ENCODE assay signal across 25 mouse cellular contexts in the genomic region with DNA sequence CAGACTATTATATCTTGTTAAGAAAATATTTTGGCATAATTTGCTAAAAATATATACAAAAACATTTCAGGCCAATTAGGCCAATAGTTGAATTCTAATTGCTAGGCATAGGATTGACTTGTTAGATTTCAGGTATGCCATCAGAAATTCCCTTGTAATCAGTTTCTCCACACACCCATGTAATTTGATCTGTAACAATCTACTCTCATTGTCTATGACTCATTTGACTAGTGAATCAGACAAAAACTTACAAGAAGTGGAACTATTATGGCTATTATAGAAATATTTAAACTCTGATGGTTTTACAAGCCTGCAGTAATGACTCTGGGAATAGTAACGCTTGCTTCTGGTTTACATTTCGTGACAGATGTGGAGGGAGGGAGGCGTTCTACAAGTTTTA.
DNase-seq lines count a peak whose midpoint lies in the region; ATAC-seq and TF ChIP-seq lines count a peak whose summit lies in the region.
"Had no signal": no experiment of that assay in that cellular context is flagged by ENCODE, and none has a peak within 500 bp of the region (broad histone marks: within the 10 kb centered on the region; RNA-seq: fewer than 3 reads in every experiment).

No protein-coding gene starts in this region.

- H3K9me3 ChIP-seq in liver, embryonic 12.5 days (replicated peaks): no peaks in the 10 kb centered on the region

- no peak overlapping the region for H3K4me2 ChIP-seq in liver, embryonic 12.5 days

- no peaks in the 10 kb centered on the region for H3K27me3 ChIP-seq in Patski
- no peaks in the 10 kb centered on the region for H3K27me3 ChIP-seq in liver, embryonic 12.5 days (replicated peaks)
- H3K27me3 ChIP-seq: CH12.LX had no signal

- in situ Hi-C loops in Patski (cut with MboI; ENCODE audit: low pct_unique_long_range_greater_than_20kb): no loop called here

- peak overlapping the region; percentile 73 for H3K27ac ChIP-seq in embryonic fibroblast, embryonic 13.5 days (ENCODE audit: insufficient read depth, low read length)
- H3K27ac ChIP-seq in layer of hippocampus, adult 2 months: no peak overlapping the region
- H3K27ac ChIP-seq in liver, embryonic 12.5 days: no peak overlapping the region

- no peak overlapping the region for H3K4me3 ChIP-seq in embryonic fibroblast, embryonic 13.5 days (ENCODE audit: insufficient read depth, low read length)
- H3K4me3 ChIP-seq in layer of hippocampus, adult 2 months: no peak overlapping the region
- H3K4me3 ChIP-seq in lung, adult 2 months (replicated peaks; ENCODE audit: extremely low read depth, low read depth, low read length): no peak overlapping the region
- H3K4me3 ChIP-seq in liver, embryonic 12.5 days: no peak overlapping the region

- POLR2A ChIA-PET in Patski (lab: Charles Lee): no interaction called here

- peak; percentile 58 for ATAC-seq in Patski
- ATAC-seq in liver, embryonic 12.5 days: no peak
- ATAC-seq: activated CD4-positive, CD25-positive, alpha-beta regulatory T cell, adult 4 months; CD4-positive, CD25-positive, alpha-beta regulatory T cell, adult 4 months had no signal

- TF ChIP-seq POLR2A in embryonic fibroblast, embryonic 13.5 days (IDR thresholded peaks at IDR 0.05; ENCODE audit: low read depth, low read length): no peak
- no peak for TF ChIP-seq POLR2A in lung, adult 2 months (IDR thresholded peaks at IDR 0.05; ENCODE audit: borderline replicate concordance, extremely low read depth, low read depth, low read length)

- TF ChIP-seq CTCF in Patski (IDR thresholded peaks at IDR 0.05): no peak
- no peak for TF ChIP-seq CTCF in embryonic fibroblast, embryonic 13.5 days (IDR thresholded peaks at IDR 0.05; ENCODE audit: borderline replicate concordance, insufficient read depth, low read length)
- TF ChIP-seq CTCF in layer of hippocampus, adult 2 months (conservative IDR thresholded peaks at IDR 0.05): no peak
- TF ChIP-seq CTCF in lung, adult 2 months (IDR thresholded peaks at IDR 0.05; ENCODE audit: insufficient read depth, low read length): no peak

- H3K9ac ChIP-seq in liver, embryonic 12.5 days: no peak overlapping the region

- CTCF ChIA-PET in Patski (lab: Charles Lee): interaction anchor here (0.6 kb wide), 1 partner anchor 68 kb away, joined by 3 read pairs; no protein-coding TSS in a partner anchor

- WGBS in lung, adult 2 months: 80% methylated on average over 3 of the region's 3 CpGs
- WGBS in liver, embryonic 12.5 days (ENCODE audit: insufficient replicate concordance): 74% methylated on average over 3 of the region's 3 CpGs

- DNase-seq in Muller cell, postnatal 12 days (ENCODE audit: inconsistent ontology term): peak; percentile 68
- peak; percentile 9 for DNase-seq in NIH3T3 (ENCODE audit: low read depth)
- no peak for DNase-seq in Patski (ENCODE audit: low read depth, low spot score)
- DNase-seq in layer of hippocampus, adult 2 months (ENCODE audit: low spot score in 2 of 2): no peak
- no peak for DNase-seq in lung, adult 2 months
- DNase-seq in MN1 (ENCODE audit: low spot score): no peak
- DNase-seq: adrenal gland, adult 2 months; adrenal gland, adult 8-10 months; adrenal gland, postnatal 10 days; adrenal gland, postnatal 14 days; adrenal gland, postnatal 25 days; adrenal gland, postnatal 36 days; B cell, adult 2 months; cerebellum, adult 11 months; cerebellum, adult 11-12 months; cerebellum, adult 18-20 months; cerebellum, adult 2 months; cerebellum, adult 8-10 months; cerebellum, adult 9-10 months had no signal

- no peaks in the 10 kb centered on the region for H3K36me3 ChIP-seq in liver, embryonic 12.5 days
- H3K36me3 ChIP-seq: G1E had no signal

- peaks cover 5% of the 10 kb centered on the region for H3K4me1 ChIP-seq in embryonic fibroblast, embryonic 13.5 days (ENCODE audit: control insufficient read depth, insufficient read depth, low read length)
- H3K4me1 ChIP-seq in lung, adult 2 months (ENCODE audit: control insufficient read depth, insufficient read depth, low read length): no peaks in the 10 kb centered on the region
- no peaks in the 10 kb centered on the region for H3K4me1 ChIP-seq in liver, embryonic 12.5 days

Comparison
In these comparisons a context has a peak if more than half of its experiments do, and no peak if none do; other contexts are left out.
1. DNase-seq: peak in Muller cell, postnatal 12 days (single experiment) and NIH3T3 (single experiment); none in Patski (single experiment), layer of hippocampus, adult 2 months (0 of 2), lung, adult 2 months (single experiment) and MN1 (single experiment).